Mouse (Mus musculus): ENCODE data around the gene Adprhl2.
A peak's percentile ranks its signal among the peaks of the same experiment; 100 is the strongest.

DNA sequence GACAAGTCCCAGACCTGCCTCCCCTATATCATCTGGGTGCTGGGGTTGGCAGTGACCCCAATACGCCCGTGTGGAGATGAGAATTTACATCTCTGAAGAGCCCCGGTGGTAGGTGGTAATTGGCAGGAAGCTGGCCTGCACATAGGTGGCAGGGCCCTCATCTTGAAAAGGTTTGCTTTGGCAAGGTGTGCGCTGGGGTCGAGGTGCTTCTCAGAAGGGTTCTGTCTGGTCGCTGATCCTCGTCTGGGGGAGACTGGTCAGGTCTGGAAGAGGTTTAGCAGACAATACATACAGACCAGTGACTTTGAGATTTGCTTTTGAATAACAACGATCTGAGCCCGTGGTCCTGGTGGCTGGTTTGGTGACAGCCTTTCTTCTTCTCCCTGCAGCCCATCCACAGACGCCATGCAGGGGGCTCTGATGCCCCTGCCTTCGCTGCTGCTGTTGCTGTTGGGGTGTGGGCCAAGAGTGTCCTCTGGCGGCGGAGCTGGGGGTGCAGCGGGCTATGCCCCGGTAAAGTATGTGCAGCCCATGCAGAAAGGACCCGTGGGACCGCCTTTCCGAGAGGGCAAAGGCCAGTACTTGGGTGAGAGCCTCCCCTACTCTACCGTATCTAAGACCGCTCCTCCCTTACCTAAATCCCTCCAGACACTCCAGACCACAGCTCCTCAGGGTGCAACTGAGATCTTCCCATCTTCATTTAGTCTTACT lies 12.1 kb downstream of the Adprhl2 start:
- TF ChIP-seq CTCF (IDR thresholded peaks at IDR 0.05; ENCODE audit: borderline replicate concordance, insufficient read depth, low read length) = peak; percentile 42
- TF ChIP-seq POLR2A (IDR thresholded peaks at IDR 0.05; ENCODE audit: low read depth, low read length) = no peak
